Mouse (Mus musculus) stomach, postnatal 0 days (tissue): ENCODE measurements around the gene Foxp2.

Experiments
- CTCF ChIP-seq: IDR thresholded peaks from 2 replicates; pipeline ENCODE4 v1.5.1; 2016; ENCODE audit warnings: antibody characterized with exemption, low read depth, mild to moderate bottlenecking, moderate library complexity
- EP300 ChIP-seq: optimal IDR thresholded peaks from 2 replicates; pipeline ENCODE3; 2016; ENCODE audit warnings: antibody characterized with exemption

GRCm38 (mm10) chr6:15130142-15130541 lies 229.0 kb downstream of the Foxp2 start:
- no peak for TF ChIP-seq CTCF
- TF ChIP-seq EP300: no peak
